Mouse (Mus musculus) midbrain, embryonic 15.5 days (tissue): ENCODE results near the gene Prkn. TPM values are rescaled to one million over a fixed set of nuclear protein-coding genes. Genes with fewer than 3 reads are reported as not detected.

ENCODE experiments used
- ATAC-seq: fragments of 200-750 bp; cut with Nextera tagmentation; replicated peaks from 2 replicates; pipeline ENCODE4 v1.8.0; 2017; ENCODE audit warnings: moderate TSS enrichment
- H3K27ac ChIP-seq: fragments of 300-500 bp; sonication (generic); 2 replicates; pipeline ENCODE4 v1.5.1; 2015; ENCODE audit warnings: mild to moderate bottlenecking, inconsistent platforms
- H3K27me3 ChIP-seq: fragments of 300-500 bp; sonication (generic); replicated peaks from 2 replicates; pipeline ENCODE4 v1.6.1; 2015; ENCODE audit warnings: inconsistent platforms
- H3K36me3 ChIP-seq: fragments of 300-500 bp; sonication (generic); replicated peaks from 2 replicates; pipeline ENCODE4 v1.6.1; 2015; ENCODE audit warnings: inconsistent platforms
- H3K4me1 ChIP-seq: fragments of 300-500 bp; sonication (generic); 2 replicates; pipeline ENCODE4 v1.6.1; 2015; ENCODE audit warnings: inconsistent platforms
- H3K4me2 ChIP-seq: fragments of 300-500 bp; sonication (generic); 2 replicates; pipeline ENCODE4 v1.6.1; 2015; ENCODE audit warnings: inconsistent platforms, mild to moderate bottlenecking, moderate library complexity
- H3K4me3 ChIP-seq: fragments of 300-500 bp; sonication (generic); 2 replicates; pipeline ENCODE4 v1.5.1; 2015; ENCODE audit warnings: mild to moderate bottlenecking, inconsistent platforms
- H3K9ac ChIP-seq: fragments of 300-500 bp; sonication (generic); 2 replicates; pipeline ENCODE4 v1.6.1; 2015; ENCODE audit warnings: mild to moderate bottlenecking, inconsistent platforms
- H3K9me3 ChIP-seq: fragments of 300-500 bp; sonication (generic); 2 replicates; pipeline ENCODE4 v1.6.1; 2016; ENCODE audit warnings: inconsistent platforms
- WGBS: fragments of 180-500 bp; shearing (Covaris S2); methylation state at CpG from one replicate; pipeline ENCODE4 v1.1.7; 2015; ENCODE audit warnings: mixed read lengths; 5-methylcytosine and 5-hydroxymethylcytosine counted together
- polyA plus RNA-seq: library from polyadenylated mRNA; unstranded; fragments of >200 nt; fragmentation: Nextera tagmentation; extraction: Ambion mirVana; gene quantifications from 2 replicates; pipeline ENCODE4 v1.2.1, GENCODE M21; 2015

Gene Prkn
- polyA plus RNA-seq, 1 experiment from 2014 or later: 4.8 TPM

- Histone ChIP-seq H3K4me1 (peaks cover 10% of the 10 kb centered on the region; the same call in 1 of the 2 replicates), H3K9me3 (no peaks in the 10 kb centered on the region), H3K9ac (no peak overlapping the region), H3K36me3 (no peaks in the 10 kb centered on the region), H3K27ac (no peak overlapping the region), H3K27me3 (no peaks in the 10 kb centered on the region), H3K4me3 (no peak overlapping the region), H3K4me2 (no peak overlapping the region)
- no peak for ATAC-seq
- 21% methylated on average over 2 of the region's 2 CpGs for WGBS
Observed at GRCm38 (mm10) chr17:11765581-11765980, 925.4 kb downstream of the Prkn start.

GRCm38 (mm10) chr17:11767301-11767700 lies 927.1 kb downstream of the Prkn start:
- ATAC-seq: no peak
- no peak overlapping the region for H3K4me3 ChIP-seq
- WGBS: 90% methylated on average over 4 of the region's 4 CpGs
- no peak overlapping the region for H3K9ac ChIP-seq
- H3K36me3 ChIP-seq: no peaks in the 10 kb centered on the region
- peaks cover 10% of the 10 kb centered on the region; the same call in 1 of the 2 replicates for H3K4me1 ChIP-seq
- no peak overlapping the region for H3K27ac ChIP-seq
- H3K4me2 ChIP-seq: no peak overlapping the region
- no peaks in the 10 kb centered on the region for H3K9me3 ChIP-seq
- no peaks in the 10 kb centered on the region for H3K27me3 ChIP-seq

- Histone ChIP-seq H3K27me3 (no peaks in the 10 kb centered on the region), H3K27ac (no peak overlapping the region), H3K9me3 (no peaks in the 10 kb centered on the region), H3K4me3 (no peak overlapping the region), H3K4me2 (no peak overlapping the region), H3K36me3 (no peaks in the 10 kb centered on the region), H3K9ac (no peak overlapping the region), H3K4me1 (peaks cover 10% of the 10 kb centered on the region; the same call in 1 of the 2 replicates)
- 87% methylated on average over 4 of the region's 4 CpGs for WGBS
- no peak for ATAC-seq
Observed at GRCm38 (mm10) chr17:11768345-11768744, 928.2 kb downstream of the Prkn start.

GRCm38 (mm10) chr17:11768971-11769370 lies 928.8 kb downstream of the Prkn start:
- H3K4me1 ChIP-seq: peaks cover 10% of the 10 kb centered on the region; the same call in 1 of the 2 replicates
- WGBS: 93% methylated on average over 1 of the region's 1 CpGs

GRCm38 (mm10) chr17:11769513-11769912 lies 929.3 kb downstream of the Prkn start:
- WGBS: 75% methylated on average over 3 of the region's 3 CpGs
- H3K36me3 ChIP-seq: no peaks in the 10 kb centered on the region
- no peak overlapping the region for H3K27ac ChIP-seq
- no peak for ATAC-seq
- no peak overlapping the region for H3K9ac ChIP-seq
- H3K4me2 ChIP-seq: no peak overlapping the region
- H3K4me1 ChIP-seq: peaks cover 10% of the 10 kb centered on the region; the same call in 1 of the 2 replicates
- H3K4me3 ChIP-seq: no peak overlapping the region
- no peaks in the 10 kb centered on the region for H3K27me3 ChIP-seq
- no peaks in the 10 kb centered on the region for H3K9me3 ChIP-seq

More at GRCm38 (mm10) chr17:11768971-11769370, 928.8 kb downstream of the Prkn start:
- H3K27ac ChIP-seq: no peak overlapping the region
- no peaks in the 10 kb centered on the region for H3K9me3 ChIP-seq
- H3K27me3 ChIP-seq: no peaks in the 10 kb centered on the region
- no peak overlapping the region for H3K4me2 ChIP-seq
- no peak for ATAC-seq
- no peaks in the 10 kb centered on the region for H3K36me3 ChIP-seq
- H3K9ac ChIP-seq: no peak overlapping the region
- H3K4me3 ChIP-seq: no peak overlapping the region

GRCm38 (mm10) chr17:11779547-11779946 lies 939.4 kb downstream of the Prkn start:
- H3K27ac ChIP-seq: no peak overlapping the region
- no peaks in the 10 kb centered on the region for H3K27me3 ChIP-seq
- H3K36me3 ChIP-seq: no peaks in the 10 kb centered on the region
- no peaks in the 10 kb centered on the region for H3K9me3 ChIP-seq
- no peak for ATAC-seq
- 95% methylated on average over 10 of the region's 12 CpGs for WGBS
- H3K4me2 ChIP-seq: no peak overlapping the region
- no peak overlapping the region for H3K9ac ChIP-seq
- no peak overlapping the region for H3K4me3 ChIP-seq
- H3K4me1 ChIP-seq: no peaks in the 10 kb centered on the region

GRCm38 (mm10) chr17:11780005-11780404 lies 939.8 kb downstream of the Prkn start:
- no peaks in the 10 kb centered on the region for H3K36me3 ChIP-seq
- 72% methylated on average over 2 of the region's 2 CpGs for WGBS
- H3K4me1 ChIP-seq: no peaks in the 10 kb centered on the region
- no peak for ATAC-seq
- no peak overlapping the region for H3K4me2 ChIP-seq
- no peaks in the 10 kb centered on the region for H3K27me3 ChIP-seq
- H3K27ac ChIP-seq: no peak overlapping the region
- no peak overlapping the region for H3K4me3 ChIP-seq
- H3K9me3 ChIP-seq: no peaks in the 10 kb centered on the region
- H3K9ac ChIP-seq: no peak overlapping the region

GRCm38 (mm10) chr17:11780805-11781481 lies 940.8 kb downstream of the Prkn start:
- H3K9ac ChIP-seq: no peak overlapping the region
- 41% methylated on average over 12 of the region's 12 CpGs for WGBS
- H3K9me3 ChIP-seq: no peaks in the 10 kb centered on the region
- H3K4me1 ChIP-seq: no peaks in the 10 kb centered on the region
- ATAC-seq: no peak
- no peaks in the 10 kb centered on the region for H3K27me3 ChIP-seq
- H3K36me3 ChIP-seq: no peaks in the 10 kb centered on the region
- H3K4me2 ChIP-seq: no peak overlapping the region
- no peak overlapping the region for H3K4me3 ChIP-seq
- no peak overlapping the region for H3K27ac ChIP-seq

- 88% methylated on average over 9 of the region's 9 CpGs for WGBS
- no peak overlapping the region for H3K9ac ChIP-seq
- H3K9me3 ChIP-seq: no peaks in the 10 kb centered on the region
- H3K27me3 ChIP-seq: no peaks in the 10 kb centered on the region
- no peaks in the 10 kb centered on the region for H3K36me3 ChIP-seq
- no peak for ATAC-seq
- no peak overlapping the region for H3K4me3 ChIP-seq
- no peak overlapping the region for H3K4me2 ChIP-seq
- H3K4me1 ChIP-seq: no peaks in the 10 kb centered on the region
- no peak overlapping the region for H3K27ac ChIP-seq
Observed at GRCm38 (mm10) chr17:11788270-11788936, 948.2 kb downstream of the Prkn start.

GRCm38 (mm10) chr17:11795979-11796378 lies 955.8 kb downstream of the Prkn start:
- H3K4me3 ChIP-seq: no peak overlapping the region
- no peaks in the 10 kb centered on the region for H3K36me3 ChIP-seq
- H3K27ac ChIP-seq: no peak overlapping the region
- H3K27me3 ChIP-seq: no peaks in the 10 kb centered on the region
- H3K9ac ChIP-seq: no peak overlapping the region
- no peak overlapping the region for H3K4me2 ChIP-seq
- H3K4me1 ChIP-seq: no peaks in the 10 kb centered on the region
- 86% methylated on average over 3 of the region's 3 CpGs for WGBS
- no peaks in the 10 kb centered on the region for H3K9me3 ChIP-seq
- no peak for ATAC-seq

- WGBS: 94% methylated on average over 4 of the region's 4 CpGs
- no peak overlapping the region for H3K9ac ChIP-seq
- H3K27me3 ChIP-seq: no peaks in the 10 kb centered on the region
- H3K27ac ChIP-seq: no peak overlapping the region
- no peak for ATAC-seq
- H3K36me3 ChIP-seq: no peaks in the 10 kb centered on the region
- H3K4me3 ChIP-seq: no peak overlapping the region
- H3K4me1 ChIP-seq: no peaks in the 10 kb centered on the region
- no peak overlapping the region for H3K4me2 ChIP-seq
- no peaks in the 10 kb centered on the region for H3K9me3 ChIP-seq
Observed at GRCm38 (mm10) chr17:11801226-11801625, 961.0 kb downstream of the Prkn start.

GRCm38 (mm10) chr17:11807280-11807679 lies 967.1 kb downstream of the Prkn start:
- no peaks in the 10 kb centered on the region for H3K27me3 ChIP-seq
- no peaks in the 10 kb centered on the region for H3K36me3 ChIP-seq
- no peak overlapping the region for H3K4me3 ChIP-seq
- no peak overlapping the region for H3K27ac ChIP-seq
- no peak overlapping the region for H3K4me2 ChIP-seq
- H3K9me3 ChIP-seq: no peaks in the 10 kb centered on the region
- H3K9ac ChIP-seq: no peak overlapping the region
- 89% methylated on average over 3 of the region's 3 CpGs for WGBS
- no peaks in the 10 kb centered on the region for H3K4me1 ChIP-seq
- no peak for ATAC-seq

- no peak overlapping the region for H3K27ac ChIP-seq
- 66% methylated on average over 2 of the region's 2 CpGs for WGBS
- H3K9ac ChIP-seq: no peak overlapping the region
- no peak overlapping the region for H3K4me3 ChIP-seq
- H3K27me3 ChIP-seq: no peaks in the 10 kb centered on the region
- no peak for ATAC-seq
- H3K4me2 ChIP-seq: no peak overlapping the region
- H3K9me3 ChIP-seq: no peaks in the 10 kb centered on the region
- no peaks in the 10 kb centered on the region for H3K36me3 ChIP-seq
- H3K4me1 ChIP-seq: no peaks in the 10 kb centered on the region
Observed at GRCm38 (mm10) chr17:11817886-11818285, 977.7 kb downstream of the Prkn start.
